Mouse (Mus musculus) forebrain, embryonic 14.5 days (tissue): ENCODE results near the gene Mab21l1. TPM values are rescaled to one million over a fixed set of nuclear protein-coding genes. Genes with fewer than 3 reads are reported as not detected.

ENCODE experiments used
- ATAC-seq: fragments of 200-750 bp; cut with Nextera tagmentation; 2 replicates; pipeline ENCODE4 v1.8.0; 2017; ENCODE audit warnings: mild to moderate bottlenecking, moderate library complexity
- DNase-seq: peaks from one replicate; pipeline ENCODE4 v3.0.0-alpha.2; 2015; ENCODE audit warnings: low spot score
- H3K27ac ChIP-seq: fragments of 300-500 bp; sonication (generic); 2 replicates; pipeline ENCODE4 v1.5.1; 2014; ENCODE audit warnings: low read depth, mild to moderate bottlenecking, control low read depth, low read length, moderate library complexity
- H3K27me3 ChIP-seq: fragments of 300-500 bp; sonication (generic); replicated peaks from 2 replicates; pipeline ENCODE4 v1.6.1; 2014; ENCODE audit warnings: low read length, control low read depth, mixed read lengths; ENCODE audit not compliant: control insufficient read depth, insufficient read depth
- H3K36me3 ChIP-seq: fragments of 300-500 bp; sonication (generic); 2 replicates; pipeline ENCODE4 v1.6.1; 2014; ENCODE audit warnings: low read length, control low read depth; ENCODE audit not compliant: control insufficient read depth, insufficient read depth
- H3K4me1 ChIP-seq: fragments of 300-500 bp; sonication (generic); 2 replicates; pipeline ENCODE4 v1.6.1; 2014; ENCODE audit warnings: antibody characterized with exemption, low read length, control low read depth; ENCODE audit not compliant: control insufficient read depth, insufficient read depth
- H3K4me2 ChIP-seq: fragments of 300-500 bp; sonication (generic); 2 replicates; pipeline ENCODE4 v1.6.1; 2014; ENCODE audit warnings: mild to moderate bottlenecking, control low read depth, low read length
- H3K4me3 ChIP-seq: fragments of 300-500 bp; sonication (generic); 2 replicates; pipeline ENCODE4 v1.5.1; 2014; ENCODE audit warnings: low read depth, low read length, control low read depth
- H3K9ac ChIP-seq: fragments of 300-500 bp; sonication (generic); 2 replicates; pipeline ENCODE4 v1.6.1; 2014; ENCODE audit warnings: mild to moderate bottlenecking, low read length, control low read depth, moderate library complexity
- H3K9me3 ChIP-seq: fragments of 300-500 bp; sonication (generic); replicated peaks from 2 replicates; pipeline ENCODE4 v1.6.1; 2016; ENCODE audit warnings: low read length, control low read depth, mixed read lengths; ENCODE audit not compliant: control insufficient read depth
- WGBS: fragments of 180-500 bp; shearing (Covaris S2); extraction: QIAGEN DNeasy Blood & Tissue Kit; methylation state at CpG from one replicate; pipeline ENCODE4 v1.1.7; 2014; 5-methylcytosine and 5-hydroxymethylcytosine counted together
- polyA plus RNA-seq: library from polyadenylated mRNA; unstranded; fragments of >200 nt; fragmentation: Nextera tagmentation; extraction: Ambion mirVana; gene quantifications from 2 replicates; pipeline ENCODE4 v1.2.1, GENCODE M21; 2014

Gene Mab21l1
- polyA plus RNA-seq, 1 experiment from 2014 or later = 18.2 TPM

GRCm38 (mm10) chr3:55774203-55774602 lies 8.1 kb upstream of the Mab21l1 start:
- no peaks in the 10 kb centered on the region for H3K36me3 ChIP-seq
- H3K27ac ChIP-seq = no peak overlapping the region
- H3K9ac ChIP-seq = no peak overlapping the region
- H3K9me3 ChIP-seq = no peaks in the 10 kb centered on the region
- H3K27me3 ChIP-seq = peaks cover 15% of the 10 kb centered on the region
- no peaks in the 10 kb centered on the region; the same call in none of the 2 replicates for H3K4me1 ChIP-seq
- H3K4me3 ChIP-seq = no peak overlapping the region
- ATAC-seq = peak; percentile 53
- no peak for DNase-seq
- no peak overlapping the region for H3K4me2 ChIP-seq
- 56% methylated on average over 6 of the region's 6 CpGs for WGBS

- ATAC-seq = no peak
- H3K27me3 ChIP-seq = peaks cover 20% of the 10 kb centered on the region
- DNase-seq = no peak
These were observed 7.1 kb upstream of the Mab21l1 start for GRCm38 (mm10) chr3:55775245-55775644.

GRCm38 (mm10) chr3:55775753-55776152 lies 6.6 kb upstream of the Mab21l1 start:
- H3K9ac ChIP-seq = no peak overlapping the region
- H3K4me3 ChIP-seq = no peak overlapping the region
- ATAC-seq = no peak
- peaks cover 6% of the 10 kb centered on the region for H3K4me1 ChIP-seq
- whole genome bisulfite sequencing = 79% methylated on average over 6 of the region's 6 CpGs
- no peak for DNase-seq
- no peaks in the 10 kb centered on the region for H3K9me3 ChIP-seq
- no peaks in the 10 kb centered on the region for H3K36me3 ChIP-seq
- H3K27me3 ChIP-seq = peaks cover 26% of the 10 kb centered on the region
- H3K27ac ChIP-seq = no peak overlapping the region
- no peak overlapping the region for H3K4me2 ChIP-seq

More at GRCm38 (mm10) chr3:55775245-55775644, 7.1 kb upstream of the Mab21l1 start:
- Histone ChIP-seq H3K9me3 (no peaks in the 10 kb centered on the region), H3K4me2 (no peak overlapping the region), H3K9ac (no peak overlapping the region), H3K4me1 (peaks cover 2% of the 10 kb centered on the region), H3K27ac (no peak overlapping the region), H3K36me3 (no peaks in the 10 kb centered on the region), H3K4me3 (no peak overlapping the region)
- 69% methylated on average over 7 of the region's 7 CpGs for WGBS

GRCm38 (mm10) chr3:55777501-55777900 lies 4.8 kb upstream of the Mab21l1 start:
- no peaks in the 10 kb centered on the region for H3K9me3 ChIP-seq
- H3K9ac ChIP-seq = no peak overlapping the region
- H3K4me3 ChIP-seq = no peak overlapping the region
- no peak for ATAC-seq
- peaks cover 10% of the 10 kb centered on the region for H3K4me1 ChIP-seq
- H3K27me3 ChIP-seq = peaks cover 39% of the 10 kb centered on the region
- WGBS = 42% methylated on average over 4 of the region's 4 CpGs
- H3K4me2 ChIP-seq = no peak overlapping the region
- DNase-seq = no peak
- H3K36me3 ChIP-seq = no peaks in the 10 kb centered on the region
- H3K27ac ChIP-seq = no peak overlapping the region

- no peak for DNase-seq
- no peak overlapping the region for H3K27ac ChIP-seq
These were observed 3.3 kb upstream of the Mab21l1 start for GRCm38 (mm10) chr3:55778764-55779730.

GRCm38 (mm10) chr3:55780120-55781070 lies 1.9 kb upstream of the Mab21l1 start:
- Histone ChIP-seq H3K4me2 (peak overlapping the region; percentile 43), H3K4me1 (peaks cover 19% of the 10 kb centered on the region), H3K9ac (peak overlapping the region; percentile 26; the same call in 1 of the 2 replicates), H3K27me3 (peaks cover 61% of the 10 kb centered on the region), H3K4me3 (peak overlapping the region; percentile 18), H3K36me3 (no peaks in the 10 kb centered on the region), H3K9me3 (no peaks in the 10 kb centered on the region), H3K27ac (peak overlapping the region; percentile 28; the same call in 1 of the 2 replicates)
- WGBS = 1% methylated on average over 53 of the region's 53 CpGs
- peak; percentile 73 for DNase-seq
- ATAC-seq = peak; percentile 54; the same call in 1 of the 2 replicates

More at GRCm38 (mm10) chr3:55778764-55779730, 3.3 kb upstream of the Mab21l1 start:
- H3K36me3 ChIP-seq = no peaks in the 10 kb centered on the region
- peaks cover 19% of the 10 kb centered on the region for H3K4me1 ChIP-seq
- H3K9me3 ChIP-seq = no peaks in the 10 kb centered on the region
- WGBS = 17% methylated on average over 8 of the region's 8 CpGs
- peaks cover 55% of the 10 kb centered on the region for H3K27me3 ChIP-seq
- H3K4me2 ChIP-seq = no peak overlapping the region
- ATAC-seq = no peak
- H3K9ac ChIP-seq = no peak overlapping the region
- H3K4me3 ChIP-seq = no peak overlapping the region

GRCm38 (mm10) chr3:55781429-55782055 lies 768 bp upstream of the Mab21l1 start:
- no peak for ATAC-seq
- peaks cover 72% of the 10 kb centered on the region for H3K27me3 ChIP-seq
- peaks cover 19% of the 10 kb centered on the region for H3K4me1 ChIP-seq
- no peaks in the 10 kb centered on the region for H3K9me3 ChIP-seq
- H3K27ac ChIP-seq = no peak overlapping the region
- no peak for DNase-seq
- no peaks in the 10 kb centered on the region for H3K36me3 ChIP-seq
- WGBS = 3% methylated on average over 5 of the region's 5 CpGs
- no peak overlapping the region for H3K4me3 ChIP-seq
- H3K9ac ChIP-seq = no peak overlapping the region
- no peak overlapping the region for H3K4me2 ChIP-seq

- Histone ChIP-seq H3K27me3 (peaks cover 77% of the 10 kb centered on the region), H3K27ac (0 out of 2 replicates have a peak overlapping the region, but pooled peaks have one; percentile 60), H3K36me3 (no peaks in the 10 kb centered on the region), H3K9me3 (no peaks in the 10 kb centered on the region), H3K4me3 (peak overlapping the region; percentile 19), H3K4me2 (peak overlapping the region; percentile 44), H3K9ac (peak overlapping the region; percentile 45; the same call in 1 of the 2 replicates), H3K4me1 (peaks cover 22% of the 10 kb centered on the region)
- ATAC-seq = 0 out of 2 replicates have a peak, but pooled peaks have one; percentile 7
- no peak for DNase-seq
- 2% methylated on average over 22 of the region's 22 CpGs for WGBS
These were observed 461 bp downstream of the Mab21l1 start for GRCm38 (mm10) chr3:55782771-55783170.
